Mouse (Mus musculus) spleen, postnatal 14 days (tissue): ENCODE data around the gene Banf2.

ENCODE experiments used
- DNase-seq, 2 experiments: peaks; one replicate each; pipeline ENCODE4 v3.0.0; 2021 to 2022; ENCODE audit warnings: low spot score in 2 of 2

The Banf2 gene

DNA sequence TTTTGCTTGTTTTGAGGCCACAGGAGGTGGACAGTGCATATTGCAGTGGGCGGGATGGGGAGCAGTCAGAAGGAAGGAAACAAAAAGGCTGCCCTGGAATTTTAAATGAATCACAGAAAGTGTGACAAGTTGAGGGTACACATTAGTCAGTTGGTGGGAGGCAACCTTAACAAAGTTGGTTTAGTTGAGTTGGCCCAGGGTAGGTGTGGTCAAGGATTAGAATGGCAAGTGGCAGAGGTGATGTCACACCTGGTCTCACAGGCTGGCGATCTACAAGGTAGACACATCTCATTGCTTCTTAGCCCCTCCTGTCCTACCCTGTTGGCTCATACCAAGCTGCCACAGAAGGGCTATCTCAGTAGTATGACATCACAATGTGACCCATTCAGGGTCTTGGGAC is at the start of gene Banf2:
Banf2 (plus strand) TSS at position 396 of the 400 bp plus-strand sequence.
- no peak for DNase-seq

DNA sequence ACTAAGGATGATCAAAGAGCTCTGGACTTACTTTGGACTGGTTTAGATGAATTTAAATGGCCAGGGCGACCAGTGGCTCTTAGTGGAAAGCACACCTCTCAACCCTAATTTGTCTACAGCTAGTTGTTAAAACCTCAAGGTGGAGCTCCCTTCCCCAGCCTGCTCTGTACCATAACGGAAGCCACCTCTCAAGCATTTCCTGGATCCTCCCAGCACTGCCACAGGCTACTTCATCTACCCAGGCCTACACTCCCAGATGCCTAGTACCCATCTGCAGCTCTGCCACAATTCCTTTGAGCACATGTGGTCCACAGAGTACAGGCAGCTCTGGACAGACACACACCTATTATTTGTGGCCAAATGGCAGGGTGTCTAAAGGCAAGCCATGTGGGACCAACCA is 49.4 kb upstream of the Banf2 start:
- no peak for DNase-seq

DNA sequence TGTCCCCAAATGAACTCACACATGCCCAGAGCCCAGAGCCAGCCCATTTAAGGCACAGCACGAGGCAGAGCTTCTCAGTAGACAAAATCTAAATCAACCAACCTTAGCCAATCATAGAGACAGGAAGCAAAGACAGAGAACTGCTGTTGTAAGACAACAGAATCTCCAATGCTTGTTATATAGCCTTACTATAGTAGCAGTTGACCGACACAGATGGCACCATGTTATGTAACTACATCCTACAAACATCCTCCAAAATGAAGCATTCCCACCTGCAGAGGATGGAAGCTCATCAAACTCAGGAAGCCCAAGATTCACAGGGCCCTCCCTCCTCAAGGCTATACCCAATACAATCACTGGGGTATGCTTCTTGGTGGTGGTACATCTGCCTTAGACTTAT is 45.4 kb upstream of the Banf2 start:
- no peak for DNase-seq

- no peak for DNase-seq
Measured at GRCm38 (mm10) chr2:143988016-143988415, 44.8 kb upstream of the Banf2 start.

DNA sequence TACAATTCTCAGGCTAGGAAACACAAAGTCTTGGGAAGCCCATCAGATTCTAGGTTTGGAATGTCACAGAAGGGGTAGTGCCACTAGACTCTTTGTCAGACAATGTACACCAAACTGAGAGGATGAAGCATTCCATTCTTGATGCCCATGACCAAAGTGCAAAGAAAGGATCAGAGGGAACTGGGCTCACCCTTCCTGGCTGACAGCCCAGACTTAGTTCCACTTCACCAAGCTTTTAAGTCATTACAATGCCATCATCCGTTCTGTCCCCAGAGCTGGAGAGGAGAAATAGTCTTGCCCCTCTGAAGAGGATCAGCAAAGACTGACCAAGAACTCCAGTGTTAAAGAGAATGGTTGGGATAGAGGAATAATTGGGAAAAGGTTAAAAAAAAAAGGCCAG is 41.9 kb upstream of the Banf2 start:
- no peak for DNase-seq

GRCm38 (mm10) chr2:143991964-143992672 is 40.7 kb upstream of the Banf2 start:
- DNase-seq = no peak

- DNase-seq = no peak
Measured at GRCm38 (mm10) chr2:143992977-143993376, 39.9 kb upstream of the Banf2 start.

DNA sequence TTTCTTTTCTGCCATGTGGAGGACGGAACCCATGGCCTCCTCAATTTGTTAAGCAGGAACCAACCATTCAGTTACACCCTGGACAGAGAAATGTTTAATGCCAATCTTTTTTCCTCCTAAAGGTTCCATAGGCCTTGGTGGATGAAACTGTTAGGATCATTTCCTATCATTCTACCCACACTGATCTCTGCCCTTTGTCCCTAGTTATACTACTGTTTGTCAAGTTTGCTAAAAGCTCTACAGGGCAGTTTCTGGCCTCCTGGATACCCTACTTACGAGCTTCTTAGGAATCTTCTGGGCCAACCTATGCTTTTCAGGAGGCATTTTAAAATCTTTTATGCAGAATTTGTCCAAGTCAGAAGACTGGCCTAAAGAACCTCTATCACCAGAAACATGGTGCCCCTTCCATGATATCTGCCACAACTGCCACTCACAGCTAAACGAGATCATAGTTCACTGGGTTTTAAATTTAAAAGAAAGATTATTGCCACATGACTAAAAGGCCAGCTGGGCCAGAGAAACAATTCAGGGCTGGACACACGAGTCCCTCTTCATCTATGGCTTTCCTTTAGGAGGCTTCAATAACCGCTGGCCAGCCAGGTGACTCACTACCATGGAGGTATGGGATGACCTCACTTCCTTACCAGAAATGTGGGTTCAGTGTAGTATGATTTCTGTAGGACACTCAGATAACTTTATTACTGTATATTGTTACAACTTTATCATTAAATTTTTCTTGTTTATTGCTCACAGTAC is 30.5 kb upstream of the Banf2 start:
- DNase-seq = no peak

DNA sequence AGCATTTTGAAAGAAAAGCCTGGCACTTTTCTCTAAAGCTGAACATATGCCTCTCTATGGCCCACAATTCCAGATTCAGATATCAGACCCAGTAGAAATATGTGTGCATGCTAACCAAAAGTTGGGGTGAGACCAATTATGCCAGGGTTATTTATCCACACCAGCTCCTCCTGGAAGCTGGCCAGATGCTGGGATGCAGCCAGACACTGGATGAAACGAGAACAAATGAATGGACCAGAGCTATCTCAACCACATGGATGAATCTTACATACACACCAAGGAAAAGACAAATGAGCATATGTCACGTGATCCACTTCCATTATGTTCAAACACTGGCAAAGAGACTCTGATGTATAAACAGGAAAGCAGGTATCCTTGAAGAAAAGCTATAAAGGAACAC is 29.3 kb upstream of the Banf2 start:
- no peak for DNase-seq

GRCm38 (mm10) chr2:144005166-144005955 is 27.5 kb upstream of the Banf2 start:
- no peak for DNase-seq

DNA sequence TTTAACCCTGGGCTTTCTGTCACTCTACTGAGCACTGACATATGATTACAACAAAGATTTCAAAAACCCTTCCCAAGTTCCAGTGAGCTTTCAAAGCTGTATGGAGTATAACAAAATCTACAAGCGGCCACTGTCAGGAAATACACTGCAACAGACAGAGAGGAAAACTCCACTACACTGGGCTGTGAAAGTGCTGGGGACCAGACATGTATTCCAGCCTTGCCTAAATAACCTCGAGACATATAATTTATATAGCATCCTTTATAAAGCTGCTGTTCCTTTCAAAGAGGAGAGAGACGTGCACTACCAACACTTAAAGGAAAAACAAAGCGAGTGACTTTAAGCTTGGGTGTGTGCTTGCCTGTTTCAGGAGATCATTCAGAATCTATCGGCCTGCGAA is 26.2 kb upstream of the Banf2 start:
- no peak for DNase-seq

GRCm38 (mm10) chr2:144007211-144007610 is 25.6 kb upstream of the Banf2 start:
- no peak for DNase-seq

GRCm38 (mm10) chr2:144009081-144009480 is 23.8 kb upstream of the Banf2 start:
- DNase-seq = no peak

DNA sequence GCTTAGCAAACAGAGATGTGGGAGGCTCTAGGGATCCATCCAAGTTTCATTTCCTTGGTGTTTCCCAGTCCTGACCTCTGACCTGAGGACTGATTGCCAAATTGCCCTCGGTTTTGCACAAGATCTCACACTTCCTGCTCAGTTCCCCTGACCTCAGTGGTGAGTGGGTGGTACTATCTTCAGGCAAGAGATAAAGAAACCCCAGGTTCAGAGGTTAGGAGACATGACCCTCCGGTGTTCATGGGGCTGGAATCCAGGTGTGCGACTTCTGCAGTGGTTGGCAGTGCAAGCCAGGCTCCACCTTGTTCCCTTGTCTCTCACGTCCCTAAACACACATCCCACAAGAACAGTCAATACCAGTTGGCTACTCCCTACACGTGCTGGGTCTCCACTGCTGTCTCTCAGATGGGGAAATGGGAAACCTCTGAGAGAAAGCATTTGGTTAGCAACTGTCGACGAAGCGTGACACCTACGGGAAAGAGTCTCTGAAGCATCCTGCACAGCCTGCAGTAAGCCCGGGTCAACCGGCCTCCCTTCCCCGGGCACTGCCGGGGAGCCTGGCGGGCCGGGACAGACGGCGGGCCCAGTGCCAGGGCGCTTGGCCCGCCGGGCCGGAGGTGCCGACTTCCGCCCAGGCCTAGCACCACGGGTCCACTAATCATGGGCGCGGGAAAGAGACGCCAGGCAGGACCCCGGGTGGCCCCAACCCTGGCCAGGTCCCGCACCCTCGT is 23.1 kb upstream of the Banf2 start:
- DNase-seq = peak in 1 of 2 experiments; percentile 25

GRCm38 (mm10) chr2:144010282-144011044 is 22.4 kb upstream of the Banf2 start:
- peak; percentile 73 to 85 for DNase-seq

GRCm38 (mm10) chr2:144011080-144011551 is 21.7 kb upstream of the Banf2 start, which contains the start of gene Rrbp1:
Rrbp1 (minus strand) TSS chr2:144011263.
- peak; percentile 95 to 97 for DNase-seq

DNA sequence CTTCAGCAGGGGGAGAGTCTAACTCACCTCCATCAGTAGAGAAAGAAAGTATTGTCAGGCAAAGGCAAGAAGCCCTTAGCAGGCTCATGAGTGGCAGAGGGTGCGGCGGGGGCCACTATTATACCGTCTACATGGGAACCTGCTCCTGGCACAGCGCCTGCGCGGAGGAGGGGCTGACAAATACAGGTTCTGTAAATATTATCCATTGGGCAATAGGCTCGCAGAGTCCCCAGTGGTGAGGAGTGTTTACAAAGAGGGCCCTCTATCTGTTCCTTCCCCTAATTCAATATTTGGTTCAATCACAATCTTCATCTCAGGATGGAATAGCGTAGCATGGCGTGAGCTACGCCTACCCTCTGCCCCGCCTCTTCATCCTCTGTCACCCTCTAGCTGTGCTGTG is 18.8 kb upstream of the Banf2 start:
- DNase-seq = no peak

GRCm38 (mm10) chr2:144014481-144014880 is 18.4 kb upstream of the Banf2 start:
- DNase-seq = no peak

DNA sequence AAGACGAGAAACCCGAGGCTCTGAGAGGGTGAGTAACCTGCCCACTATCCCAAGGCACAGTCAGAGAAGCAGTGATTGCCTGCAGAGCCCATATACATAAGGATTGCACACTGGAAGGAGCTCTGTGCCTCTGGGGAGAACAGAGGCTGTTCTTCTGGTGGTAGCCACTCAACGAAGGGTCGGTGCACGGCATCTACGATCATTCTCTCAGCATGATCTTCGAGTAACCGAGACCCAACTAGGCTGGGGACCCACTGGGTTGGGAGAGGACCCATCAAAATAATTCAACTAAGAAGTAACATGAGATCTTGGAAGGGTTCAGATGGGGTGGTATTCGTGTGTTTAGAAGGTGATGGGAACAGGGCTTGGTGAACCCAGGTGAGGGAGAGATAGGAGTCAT is 17.0 kb upstream of the Banf2 start:
- DNase-seq = no peak

- DNase-seq = no peak
Measured at GRCm38 (mm10) chr2:144019971-144020370, 12.9 kb upstream of the Banf2 start.

DNA sequence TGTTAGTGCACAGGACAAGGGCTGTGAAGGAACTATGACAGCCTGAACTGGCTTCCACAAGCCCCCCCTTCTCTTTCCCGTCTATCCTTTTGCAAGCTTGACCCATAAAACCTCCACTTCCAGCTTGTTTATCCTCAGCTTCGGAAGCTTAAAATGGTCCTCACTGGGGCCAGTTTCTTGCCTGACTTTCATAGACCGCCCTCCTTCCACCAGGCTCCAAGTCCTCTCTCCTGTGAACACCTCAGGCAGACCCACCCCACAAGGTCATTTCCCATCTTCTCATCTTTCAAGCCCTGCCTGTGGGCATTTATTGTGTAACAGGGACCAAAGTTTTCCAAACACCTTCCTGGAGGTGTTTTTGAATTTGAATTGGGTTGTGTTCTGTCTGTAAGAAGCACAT is 10.4 kb upstream of the Banf2 start:
- DNase-seq = no peak
